Mouse (Mus musculus) lung, postnatal 0 days (tissue): ENCODE measurements at regions not wholly inside any gene's neighbourhood (a gene's known extent, or its start where the extent isn't known, plus 50 kb on each side); places are given as distances from the start of the nearest gene placed in this dataset.

Experiments
- ATAC-seq: fragments of 200-750 bp; cut with Nextera tagmentation; 2 replicates; pipeline ENCODE4 v1.8.0; 2017; ENCODE audit warnings: moderate library complexity
- DNase-seq: peaks from one replicate; pipeline ENCODE4 v3.0.0-alpha.2; 2016; ENCODE audit warnings: low spot score
- H3K27ac ChIP-seq: fragments of 300-500 bp; sonication (generic); 2 replicates; pipeline ENCODE4 v1.5.1; 2014; ENCODE audit warnings: antibody characterized with exemption, mild to moderate bottlenecking, low read length, mixed read lengths
- H3K27me3 ChIP-seq: fragments of 300-500 bp; sonication (generic); replicated peaks from 2 replicates; pipeline ENCODE4 v1.6.1; 2014; ENCODE audit warnings: low read length, mixed read lengths; ENCODE audit not compliant: insufficient read depth
- H3K36me3 ChIP-seq: fragments of 300-500 bp; sonication (generic); 2 replicates; pipeline ENCODE4 v1.6.1; 2014; ENCODE audit warnings: low read length, mixed read lengths; ENCODE audit not compliant: insufficient read depth
- H3K4me1 ChIP-seq: fragments of 300-500 bp; sonication (generic); 2 replicates; pipeline ENCODE4 v1.6.1; 2014; ENCODE audit warnings: antibody characterized with exemption, low read depth, low read length, mixed read lengths; ENCODE audit not compliant: insufficient read depth
- H3K4me2 ChIP-seq: fragments of 300-500 bp; sonication (generic); replicated peaks from 2 replicates; pipeline ENCODE4 v1.6.1; 2014; ENCODE audit warnings: low read depth, mild to moderate bottlenecking, low read length, moderate library complexity, mixed read lengths
- H3K4me3 ChIP-seq: fragments of 300-500 bp; sonication (generic); 2 replicates; pipeline ENCODE4 v1.5.1; 2014; ENCODE audit warnings: low read depth, low read length
- H3K9ac ChIP-seq: fragments of 300-500 bp; sonication (generic); replicated peaks from 2 replicates; pipeline ENCODE4 v1.6.1; 2014; ENCODE audit warnings: low read depth, mild to moderate bottlenecking
- H3K9me3 ChIP-seq: fragments of 300-500 bp; sonication (generic); 2 replicates; pipeline ENCODE4 v1.6.1; 2016; ENCODE audit warnings: low read length, mixed read lengths
- CTCF ChIP-seq: IDR thresholded peaks from 2 replicates; pipeline ENCODE4 v1.5.1; 2016; ENCODE audit warnings: antibody characterized with exemption, mild to moderate bottlenecking
- EP300 ChIP-seq: IDR thresholded peaks from 2 replicates; pipeline ENCODE4 v1.6.1; 2016; ENCODE audit warnings: antibody characterized with exemption, mild to moderate bottlenecking, control low read depth
- WGBS: fragments of 180-500 bp; shearing (Covaris S2); extraction: QIAGEN DNeasy Blood & Tissue Kit; methylation state at CpG from one replicate; pipeline ENCODE4 v1.1.7; 2014; 5-methylcytosine and 5-hydroxymethylcytosine counted together

- Histone ChIP-seq H3K4me3 (no peak overlapping the region), H3K4me1 (no peaks in the 10 kb centered on the region), H3K9me3 (no peaks in the 10 kb centered on the region), H3K4me2 (no peak overlapping the region), H3K36me3 (no peaks in the 10 kb centered on the region), H3K27me3 (no peaks in the 10 kb centered on the region), H3K9ac (no peak overlapping the region), H3K27ac (no peak overlapping the region)
- DNase-seq (peak; percentile 17), ATAC-seq (no peak)
- TF ChIP-seq CTCF (no peak), EP300 (no peak)
These were observed 634.7 kb upstream of the Kirrel3 start for GRCm38 (mm10) chr9:33850993-33851392.

DNA sequence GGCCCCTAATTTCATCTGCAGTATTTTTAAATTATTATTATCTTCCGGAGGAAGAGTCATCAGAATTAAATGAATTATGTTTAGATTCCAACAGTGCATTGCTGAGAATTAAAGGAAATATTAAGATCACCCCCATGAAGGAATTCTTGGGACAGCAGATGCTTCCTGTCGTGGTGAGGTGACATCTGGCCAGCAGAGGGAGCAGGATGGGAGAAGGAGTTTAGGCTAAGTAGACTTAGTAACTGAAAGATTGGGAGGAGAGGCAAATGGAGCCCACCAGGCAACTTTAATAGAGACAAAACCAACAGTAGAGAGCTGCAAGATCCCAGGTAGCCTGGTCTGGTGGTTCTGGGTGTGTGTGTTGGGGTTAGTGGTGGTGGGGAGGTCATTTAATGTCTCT lies 629.5 kb upstream of the Kirrel3 start:
- no peaks in the 10 kb centered on the region for H3K9me3 ChIP-seq

DNA sequence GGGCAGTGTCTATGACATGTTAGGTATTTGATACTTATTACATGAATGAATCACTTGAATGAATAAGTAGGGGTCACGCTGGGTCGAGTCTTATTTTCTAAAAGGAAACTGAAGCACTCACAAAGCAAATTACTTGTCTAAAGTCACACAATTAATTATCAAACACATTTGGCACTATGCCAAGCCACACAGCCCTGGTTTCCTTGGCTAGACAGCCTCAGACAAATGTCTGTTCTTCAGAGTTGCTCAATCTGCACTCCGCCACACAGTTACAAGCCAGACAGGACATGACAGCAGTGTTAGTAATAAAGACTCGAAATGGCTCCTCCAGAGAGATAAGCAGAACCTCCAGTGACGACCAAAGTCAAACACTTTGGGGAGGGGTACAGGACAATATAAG lies 627.2 kb upstream of the Kirrel3 start:
- ATAC-seq, result peak; percentile 69
- no peak overlapping the region for H3K27ac ChIP-seq
- H3K27me3 ChIP-seq, result no peaks in the 10 kb centered on the region
- DNase-seq, result peak; percentile 57
- no peak overlapping the region for H3K4me3 ChIP-seq
- no peaks in the 10 kb centered on the region for H3K4me1 ChIP-seq
- no peak; the same call in 1 of the 2 replicates for TF ChIP-seq EP300
- no peak overlapping the region for H3K4me2 ChIP-seq
- no peak overlapping the region for H3K9ac ChIP-seq
- 13% methylated on average over 5 of the region's 5 CpGs for WGBS
- no peaks in the 10 kb centered on the region for H3K9me3 ChIP-seq
- no peaks in the 10 kb centered on the region for H3K36me3 ChIP-seq

More for the DNA sequence above, 629.5 kb upstream of the Kirrel3 start:
- Histone ChIP-seq H3K27ac (no peak overlapping the region), H3K27me3 (no peaks in the 10 kb centered on the region), H3K4me3 (no peak overlapping the region), H3K36me3 (no peaks in the 10 kb centered on the region), H3K9ac (no peak overlapping the region), H3K4me2 (no peak overlapping the region), H3K4me1 (no peaks in the 10 kb centered on the region)
- 21% methylated on average over 2 of the region's 2 CpGs for WGBS
- ATAC-seq (no peak), DNase-seq (peak; percentile 9)
- TF ChIP-seq EP300 (no peak), CTCF (peak; percentile 71)

DNA sequence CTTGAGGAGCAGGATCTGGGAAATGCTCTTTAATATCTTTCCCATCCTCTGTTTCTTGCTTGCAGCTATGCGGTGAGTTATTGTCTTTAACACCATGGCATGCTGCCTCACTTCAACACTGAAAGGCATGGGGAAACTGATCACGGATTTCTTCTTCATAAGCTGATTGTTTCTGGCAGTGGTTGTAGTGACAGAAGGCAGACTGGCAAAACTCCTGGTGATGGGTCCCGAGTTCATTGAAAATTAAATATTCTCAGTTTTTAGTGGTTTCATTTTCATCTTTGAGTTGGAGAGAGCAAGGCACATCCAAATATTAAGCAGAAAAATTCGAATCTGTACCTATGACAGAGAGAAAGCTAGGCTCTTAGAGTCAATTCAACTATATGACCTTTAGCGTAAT lies 617.0 kb upstream of the Kirrel3 start:
- no peak overlapping the region for H3K4me3 ChIP-seq
- DNase-seq (no peak), ATAC-seq (no peak)
- no peaks in the 10 kb centered on the region for H3K4me1 ChIP-seq
- TF ChIP-seq CTCF, result no peak
- TF ChIP-seq EP300, result no peak
- WGBS, result 79% methylated on average over 5 of the region's 5 CpGs
- H3K27me3 ChIP-seq, result no peaks in the 10 kb centered on the region
- no peak overlapping the region for H3K4me2 ChIP-seq
- H3K9me3 ChIP-seq, result no peaks in the 10 kb centered on the region
- no peaks in the 10 kb centered on the region for H3K36me3 ChIP-seq
- H3K27ac ChIP-seq, result no peak overlapping the region
- no peak overlapping the region for H3K9ac ChIP-seq

DNA sequence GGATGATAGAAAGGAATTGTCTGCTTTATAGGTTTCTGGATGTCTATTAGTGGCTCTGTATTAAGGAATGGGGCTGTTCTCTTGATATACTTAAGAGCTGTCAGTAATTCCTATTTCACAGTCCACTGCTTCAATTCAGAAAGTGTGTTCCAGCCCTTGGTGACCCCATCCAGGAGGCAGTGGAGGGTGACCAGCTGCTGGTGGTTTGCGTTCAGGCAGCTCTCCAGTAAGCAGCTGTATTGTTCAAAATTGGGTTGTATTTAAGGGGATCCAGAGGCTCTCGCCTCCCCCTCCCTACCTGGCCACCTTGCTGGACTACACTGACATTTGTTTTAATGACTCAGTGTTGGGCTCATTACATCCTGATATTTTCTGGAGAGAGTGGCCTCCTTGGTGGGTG lies 598.4 kb upstream of the Kirrel3 start:
- Histone ChIP-seq H3K27ac (no peak overlapping the region), H3K9me3 (no peaks in the 10 kb centered on the region), H3K4me3 (no peak overlapping the region), H3K4me2 (no peak overlapping the region), H3K9ac (no peak overlapping the region), H3K36me3 (no peaks in the 10 kb centered on the region), H3K27me3 (no peaks in the 10 kb centered on the region), H3K4me1 (no peaks in the 10 kb centered on the region)
- no peak for ATAC-seq
- no peak for DNase-seq
- 72% methylated on average over 2 of the region's 2 CpGs for WGBS
- TF ChIP-seq CTCF (no peak), EP300 (no peak)

DNA sequence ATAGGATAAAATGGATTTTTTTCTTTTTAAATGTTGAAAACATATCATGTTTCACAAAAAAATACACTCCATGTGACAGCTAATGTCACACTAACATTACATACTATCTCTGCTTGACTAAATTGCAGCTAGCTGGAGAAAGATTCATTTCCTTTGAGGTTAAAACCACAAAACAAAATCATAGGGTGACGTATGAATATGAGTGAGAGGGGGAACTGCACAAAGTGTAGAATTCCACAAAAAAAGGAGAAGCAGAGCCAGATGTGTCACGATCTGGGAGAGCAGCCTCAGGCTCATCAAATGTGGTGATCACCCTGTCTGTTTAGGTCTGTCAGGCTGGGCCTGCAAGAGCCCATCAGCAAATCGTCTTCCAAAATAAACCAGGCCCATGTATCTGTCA lies 593.7 kb upstream of the Kirrel3 start:
- Histone ChIP-seq H3K4me2 (no peak overlapping the region), H3K36me3 (no peaks in the 10 kb centered on the region), H3K9me3 (no peaks in the 10 kb centered on the region), H3K27ac (no peak overlapping the region), H3K9ac (no peak overlapping the region), H3K4me3 (no peak overlapping the region), H3K27me3 (no peaks in the 10 kb centered on the region), H3K4me1 (no peaks in the 10 kb centered on the region)
- 56% methylated on average over 3 of the region's 3 CpGs for WGBS
- ATAC-seq (no peak), DNase-seq (no peak)
- TF ChIP-seq EP300, result no peak
- no peak for TF ChIP-seq CTCF
